Mouse (Mus musculus) layer of hippocampus, postnatal 14 days (tissue): ENCODE results near the gene Celf5. TPM values are rescaled to one million over a fixed set of nuclear protein-coding genes. Genes with fewer than 3 reads are reported as not detected.
"Not testable (repeated sequence)": the region's sequence is repeated elsewhere in the genome, so short reads cannot be mapped to it uniquely, and the experiment has no call there.

ENCODE experiments used
- DNase-seq, 2 experiments: peaks; one replicate each; pipeline ENCODE4 v3.0.0; 2021 to 2022; ENCODE audit warnings: low spot score in 2 of 2, mixed read lengths in 1 of 2
- total RNA-seq, 2 experiments: library from RNA; stranded (reverse); gene quantifications; 2 replicates each; pipeline ENCODE4 v1.2.3; 2021

The Celf5 gene
- total RNA-seq, 2 experiments from 2014 or later = 266 to 272 TPM

DNA sequence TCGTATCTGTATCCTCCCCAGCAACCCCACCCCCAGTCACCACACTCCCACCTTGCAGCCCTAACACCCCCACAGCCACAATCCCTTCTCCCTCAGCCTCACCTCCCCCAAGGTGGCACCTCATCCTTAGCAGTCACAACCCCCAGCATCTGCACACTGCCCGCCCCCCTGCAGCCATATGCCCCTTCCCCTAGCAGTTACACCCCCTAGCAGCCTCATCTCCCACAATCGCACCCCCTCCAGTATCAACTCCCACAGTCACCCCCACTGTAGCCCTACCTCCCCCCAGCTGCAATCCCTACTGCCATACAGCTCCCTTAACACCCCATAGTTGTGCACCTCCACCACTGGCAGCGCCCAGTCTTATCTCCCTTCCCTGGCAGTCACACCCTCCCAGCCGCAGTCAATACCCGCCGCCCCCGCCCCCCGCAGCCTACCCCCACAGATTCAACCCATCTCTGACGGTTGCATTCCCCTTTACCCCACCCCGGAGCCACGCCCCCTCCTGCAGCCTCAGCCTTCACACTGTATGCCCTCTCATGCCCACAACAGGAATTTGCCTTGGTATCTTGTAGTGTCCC, 25.4 kb downstream of the Celf5 start:
- DNase-seq = no peak

DNA sequence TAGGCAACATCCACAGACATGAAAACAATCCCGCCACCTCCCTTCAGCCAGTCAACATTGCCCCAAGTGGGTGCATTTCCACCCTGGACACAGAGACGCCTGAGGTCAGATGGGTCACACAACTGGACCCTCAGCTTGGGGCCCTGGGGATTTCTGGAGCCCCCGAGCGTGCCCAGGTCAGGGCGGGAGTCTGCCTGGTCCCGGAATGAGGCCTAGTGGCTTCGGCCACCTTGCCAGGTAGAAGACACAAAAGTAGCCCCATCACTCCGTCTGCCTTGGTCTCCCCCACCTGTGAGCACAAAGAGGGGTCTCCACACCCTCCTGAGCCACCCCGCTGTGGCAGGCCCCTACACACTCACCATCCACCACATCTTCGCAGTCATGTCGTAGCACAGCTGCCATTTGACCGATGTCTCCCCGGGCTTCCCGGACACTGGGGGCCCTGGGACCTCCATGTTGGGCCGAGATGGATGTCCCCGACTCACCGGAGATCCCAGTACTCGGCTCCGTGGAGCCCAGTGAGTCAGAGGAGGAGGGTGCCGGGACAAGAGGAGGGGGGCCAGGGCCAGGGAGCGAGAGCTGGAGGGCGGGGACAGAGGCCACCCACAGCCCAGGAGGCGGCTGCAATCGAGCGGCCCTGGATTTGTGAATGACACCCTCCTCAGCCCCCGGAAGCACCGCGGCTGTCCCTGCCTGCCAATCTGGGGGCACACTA, 27.2 kb downstream of the Celf5 start, which contains the start of gene Nfic:
Nfic (minus strand) TSS at position 455 of the 715 bp plus-strand sequence.
- no peak for DNase-seq

GRCm38 (mm10) chr10:81454106-81454505, 28.4 kb downstream of the Celf5 start:
- DNase-seq = no peak

GRCm38 (mm10) chr10:81452947-81453288, 29.6 kb downstream of the Celf5 start:
- no peak for DNase-seq

DNA sequence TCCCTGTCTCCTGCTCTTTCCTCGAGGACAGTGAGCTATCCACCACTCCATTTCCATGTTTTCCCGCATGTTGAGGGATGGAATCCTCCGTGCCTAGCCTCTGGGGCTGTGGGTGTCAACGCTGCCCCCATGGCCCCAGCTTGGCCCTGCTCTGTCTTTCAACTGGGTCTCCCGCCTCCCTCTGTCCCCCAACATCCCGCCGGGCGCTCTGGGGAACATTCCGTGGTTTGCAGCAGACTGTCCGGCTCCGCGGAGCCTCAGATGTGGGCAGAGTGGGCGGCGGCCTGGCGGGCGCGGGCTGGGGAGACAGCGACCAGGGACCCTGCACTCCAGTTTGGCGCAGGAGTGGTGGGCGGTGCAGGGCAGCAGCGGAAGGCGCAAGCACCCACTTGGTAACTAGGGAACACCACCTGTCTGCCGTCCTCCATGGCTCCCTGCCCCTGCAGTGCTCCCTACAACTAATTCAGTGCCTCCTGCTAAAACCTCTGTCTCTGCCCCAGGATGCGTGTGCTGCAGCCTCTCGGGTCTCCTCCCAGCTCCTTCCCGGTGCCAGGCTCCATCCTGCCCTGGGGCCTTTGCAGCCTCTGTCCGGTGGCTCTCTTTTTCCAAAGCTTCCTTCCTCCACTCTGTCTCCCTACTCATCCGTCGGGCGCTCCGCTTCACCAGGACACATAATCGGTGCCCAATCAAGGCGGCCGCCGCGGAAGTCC, 30.1 kb downstream of the Celf5 start:
- peak in 1 of 2 experiments; percentile 8 for DNase-seq

DNA sequence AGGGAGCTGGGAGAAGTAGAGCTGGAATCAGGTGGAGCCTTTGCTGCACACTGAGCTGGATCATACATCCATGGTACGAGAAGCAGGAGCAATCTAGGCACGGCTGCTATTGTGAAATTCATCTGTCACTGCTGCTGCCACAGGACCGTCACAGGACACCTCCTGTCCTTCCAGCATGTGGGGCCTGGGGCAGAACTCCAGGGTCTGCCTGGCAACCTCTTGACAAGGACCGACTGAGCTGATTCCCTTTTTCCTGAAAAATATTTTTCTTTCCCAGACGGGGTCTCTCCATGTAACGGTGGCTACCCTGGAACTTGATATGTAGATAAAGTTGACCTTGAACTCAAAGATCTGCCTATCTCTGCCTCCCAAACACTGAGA, 31.2 kb downstream of the Celf5 start:
- DNase-seq = peak in 1 of 2 experiments; percentile 2

GRCm38 (mm10) chr10:81450641-81451364, 31.7 kb downstream of the Celf5 start:
- DNase-seq = peak in 1 of 2 experiments; percentile 1

DNA sequence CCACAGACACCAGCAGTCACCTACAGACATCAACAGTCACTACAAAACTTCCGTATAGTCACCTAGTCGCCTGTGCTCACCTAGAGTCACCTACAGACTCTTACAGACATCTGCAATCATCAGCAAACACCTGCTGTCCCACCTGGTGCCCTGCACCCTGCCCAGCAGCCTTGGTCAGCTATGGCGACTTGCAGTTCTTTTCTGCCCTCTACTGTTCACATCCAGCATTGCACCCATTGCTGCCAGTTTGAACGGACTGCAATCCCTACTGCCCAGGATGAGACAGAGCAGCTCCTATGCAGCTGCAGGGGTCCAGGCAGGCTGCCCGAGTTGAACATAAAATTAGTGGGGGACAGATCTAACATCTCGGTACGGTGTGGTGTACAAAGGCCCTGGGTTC, 32.4 kb downstream of the Celf5 start:
- peak; percentile 81 to 84 for DNase-seq

GRCm38 (mm10) chr10:81445516-81445915, 37.0 kb downstream of the Celf5 start:
- DNase-seq = not testable (repeated sequence)

DNA sequence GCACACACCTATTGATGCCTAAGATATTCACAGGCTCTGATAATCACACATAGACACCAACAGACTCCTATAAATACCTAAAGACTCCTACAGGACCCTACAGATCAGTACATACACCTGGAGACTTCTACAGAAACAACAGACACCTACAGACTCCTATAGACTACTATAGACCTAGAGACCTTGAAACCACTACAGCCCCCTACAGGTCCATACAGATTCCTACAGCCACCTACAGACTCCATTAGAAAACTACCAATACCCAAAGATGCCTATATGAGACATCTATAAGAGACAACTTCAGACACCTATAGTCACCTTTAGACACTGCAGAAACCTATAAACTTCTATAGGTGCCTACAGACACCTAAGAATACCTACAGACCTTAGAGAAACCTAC, 41.5 kb downstream of the Celf5 start:
- DNase-seq = no peak

GRCm38 (mm10) chr10:81435436-81435835, 47.1 kb downstream of the Celf5 start:
- peak; percentile 83 to 93 for DNase-seq

DNA sequence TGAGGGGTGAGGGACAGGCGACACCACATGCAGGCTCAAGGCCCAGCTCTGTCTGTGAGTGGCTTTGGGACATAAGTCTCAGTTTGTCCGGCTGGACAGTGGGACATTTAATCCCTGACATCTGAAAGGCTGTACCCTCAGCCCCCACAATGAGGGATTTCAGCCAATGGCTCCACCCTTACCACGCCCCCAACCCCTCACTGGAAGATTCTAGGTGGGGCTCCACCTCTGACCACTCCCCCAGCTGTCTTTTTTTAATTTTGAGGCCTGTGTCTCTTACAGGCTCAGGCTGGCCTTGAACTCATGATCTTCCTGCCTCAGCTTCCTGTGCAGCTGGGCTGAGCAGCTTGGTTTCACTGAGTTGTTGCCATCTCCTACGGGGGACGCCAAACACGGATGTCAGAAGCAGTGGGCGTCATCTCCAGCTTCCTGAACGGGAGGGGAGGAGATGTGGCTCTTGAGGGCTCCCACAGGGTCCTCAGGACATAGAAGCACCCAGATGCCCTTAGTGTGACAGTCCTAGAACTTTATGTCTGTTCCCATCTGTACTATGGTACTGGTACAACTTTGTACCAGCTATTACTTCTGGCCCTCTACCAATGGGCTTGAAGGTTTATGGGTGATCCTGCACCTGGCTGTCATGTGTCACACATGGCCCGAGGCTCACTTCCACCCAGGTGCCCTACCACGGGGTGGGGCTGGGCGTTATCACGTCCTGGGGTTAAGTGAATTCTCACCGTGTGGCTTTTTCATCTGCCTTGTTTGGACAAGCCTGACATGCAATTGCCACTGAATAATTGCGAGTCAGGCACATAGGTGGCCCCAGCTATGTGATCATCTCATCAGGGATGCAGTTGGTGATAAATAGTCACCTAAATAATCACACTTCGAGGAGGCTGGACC, 47.9 kb downstream of the Celf5 start:
- peak in 1 of 2 experiments; percentile 13 for DNase-seq

DNA sequence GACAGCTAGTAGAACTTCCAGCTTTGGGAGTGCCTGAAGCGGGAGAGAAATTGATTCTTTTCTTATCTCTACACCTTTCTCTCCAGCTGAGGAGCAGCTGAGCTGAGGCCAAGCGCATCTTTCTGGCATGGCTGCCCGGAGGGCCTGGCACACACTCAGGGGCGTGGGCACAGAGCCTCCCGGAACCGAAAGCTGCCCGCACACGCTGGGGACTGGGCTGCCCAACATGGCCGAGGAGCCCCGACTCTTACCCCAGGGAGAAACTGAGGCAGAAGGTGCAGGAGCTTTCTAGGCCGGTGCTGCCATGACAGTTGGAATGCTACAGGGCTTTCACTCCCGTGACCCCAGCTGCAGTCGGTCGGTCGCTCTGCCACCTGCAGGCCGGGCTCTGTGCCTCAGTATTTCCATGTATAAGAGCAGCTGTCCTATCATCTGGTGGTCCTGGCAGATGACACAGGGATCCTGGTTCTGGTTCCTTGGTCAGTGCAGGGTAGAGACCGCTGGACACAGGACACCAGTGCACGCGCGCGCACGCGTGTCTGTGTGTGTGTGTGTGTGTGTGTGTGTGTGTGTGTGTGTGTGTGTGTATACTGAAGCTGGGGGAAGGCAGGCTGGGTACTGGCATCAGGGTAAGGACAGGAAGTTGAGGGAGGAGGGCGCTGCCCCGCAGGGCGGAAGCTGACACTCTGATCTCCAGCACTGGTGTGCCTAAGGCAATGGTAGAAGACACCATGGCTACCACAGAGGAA, 48.8 kb downstream of the Celf5 start:
- DNase-seq = peak in 1 of 2 experiments; percentile 24

- DNase-seq = peak; percentile 88 to 98
These were observed 49.6 kb downstream of the Celf5 start for GRCm38 (mm10) chr10:81432868-81433262.

DNA sequence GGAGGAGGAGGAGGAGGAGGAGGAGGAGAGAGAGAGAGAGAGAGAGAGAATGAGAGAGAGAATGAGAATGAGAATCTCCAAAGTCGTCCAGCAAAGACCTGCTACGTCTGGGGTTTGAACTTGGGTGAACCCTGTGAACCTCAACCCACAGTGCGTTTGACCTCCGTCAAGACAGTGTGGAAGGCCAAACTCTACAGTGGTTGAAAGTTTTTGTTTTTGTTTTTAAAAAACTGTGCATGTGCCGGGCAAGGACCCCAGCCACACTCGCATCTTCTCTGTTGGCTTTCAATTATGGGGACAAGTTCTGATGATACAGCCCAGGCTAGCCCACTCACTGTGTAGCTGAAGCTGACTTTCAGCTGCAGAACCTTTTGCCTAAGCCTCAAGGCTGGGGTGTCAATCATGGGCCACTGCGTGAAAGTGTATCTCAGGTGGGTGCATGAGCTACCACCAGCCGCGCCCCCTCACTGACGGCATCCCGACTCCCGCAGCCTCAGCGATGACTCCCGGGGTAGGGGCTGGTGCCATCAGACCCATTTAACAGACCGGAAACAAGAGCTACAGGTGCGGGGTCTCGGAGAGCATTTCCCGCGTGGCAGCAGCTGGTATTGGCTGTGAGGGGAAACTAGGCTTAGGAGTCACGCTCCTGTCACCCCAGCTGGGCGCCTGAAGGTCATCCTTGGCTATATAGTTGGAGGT, 50.2 kb downstream of the Celf5 start:
- no peak for DNase-seq

GRCm38 (mm10) chr10:81431526-81432168, 50.9 kb downstream of the Celf5 start:
- DNase-seq = peak in 1 of 2 experiments; percentile 36

DNA sequence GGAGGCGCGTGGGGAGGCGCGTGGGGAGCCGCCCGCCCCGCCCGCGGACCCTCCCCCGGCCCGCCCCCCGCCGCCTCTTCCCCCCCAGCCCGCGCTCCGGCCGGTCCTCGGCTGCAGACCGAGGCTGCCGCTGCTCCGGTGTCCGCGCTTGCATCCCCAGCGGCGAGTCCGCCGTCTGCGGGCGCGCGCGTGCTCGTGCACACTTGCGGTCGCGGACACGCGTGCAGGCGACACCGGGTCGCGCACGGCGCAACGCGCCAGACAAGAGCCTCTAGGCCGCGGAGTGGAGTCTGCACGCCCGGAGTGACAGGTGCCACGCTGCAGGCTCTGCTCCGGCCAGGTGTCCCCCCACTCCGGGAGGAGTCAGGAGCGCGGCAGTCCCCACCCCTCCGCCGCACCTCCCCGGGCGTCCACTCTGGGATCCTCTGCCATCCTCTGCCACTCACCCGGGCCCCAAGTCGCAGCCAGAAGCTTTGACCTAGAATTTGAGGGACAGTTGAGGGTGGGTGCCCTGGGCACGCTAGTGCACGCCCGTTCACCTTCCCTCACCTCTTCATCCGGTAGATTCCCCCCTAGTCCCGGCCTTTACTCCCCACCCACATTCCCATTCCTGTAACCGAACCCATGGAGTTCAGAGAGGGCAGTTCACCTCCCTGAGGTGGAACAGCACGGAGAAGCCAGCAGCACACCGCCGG, 51.5 kb downstream of the Celf5 start:
- DNase-seq = peak in 1 of 2 experiments; percentile 61
